Mouse (Mus musculus) liver, embryonic 14.5 days (tissue): Measurements from ENCODE around the gene Hmgcll1.

Experiments used
- CTCF ChIP-seq: IDR thresholded peaks from 2 replicates; pipeline ENCODE4 v1.5.1; 2016; ENCODE audit warnings: antibody characterized with exemption, low read depth, control low read depth
- EP300 ChIP-seq: IDR thresholded peaks from 2 replicates; pipeline ENCODE4 v1.6.1; 2016; ENCODE audit warnings: antibody characterized with exemption, low read depth

DNA sequence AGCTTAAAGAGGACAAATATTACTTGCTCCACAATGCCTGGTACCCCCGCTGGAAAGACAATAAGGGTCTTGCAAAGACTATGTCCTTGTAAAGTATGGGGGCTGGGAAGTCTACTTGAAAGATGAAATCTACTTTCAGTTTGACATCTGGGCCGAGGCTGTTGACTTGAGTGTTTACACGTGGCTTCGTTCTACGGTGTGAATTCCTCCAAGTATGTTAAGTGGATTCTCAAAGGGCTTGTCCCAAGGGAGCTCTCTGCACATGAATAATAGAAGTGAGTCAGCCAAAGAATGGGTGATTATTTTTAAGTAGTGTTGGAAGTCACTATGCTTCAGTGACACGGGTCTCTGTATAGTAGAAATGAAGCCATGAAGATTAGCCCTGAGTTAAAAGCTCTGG, 11.0 kb upstream of the Hmgcll1 start:
- TF ChIP-seq EP300 (no peak), CTCF (no peak)
